Mouse (Mus musculus): ENCODE data around the gene Fbl. TPM values are rescaled to one million over a fixed set of nuclear protein-coding genes. Genes with fewer than 3 reads are reported as not detected.
"Not testable (repeated sequence)": the region's sequence is repeated elsewhere in the genome, so short reads cannot be mapped to it uniquely, and the experiment has no call there.

Gene Fbl
- polyA plus RNA-seq (2016; fragmentation: Nextera tagmentation; extraction: Ambion mirVana), result 134 TPM in 2 replicates

- peak; percentile 90 for ATAC-seq (ENCODE audit: low FRiP score, low read depth)
- Histone ChIP-seq H3K9me3 (no peaks in the 10 kb centered on the region), H3K27me3 (no peaks in the 10 kb centered on the region), H3K4me1 (peaks cover 26% of the 10 kb centered on the region), H3K4me2 (replicated peaks) (peak within 1 kb of the TSS; percentile 94), H3K9ac (replicated peaks) (peak within 1 kb of the TSS; percentile 79), H3K4me3 (peak within 1 kb of the TSS; percentile 83), H3K27ac (replicated peaks) (peak within 1 kb of the TSS; percentile 72), H3K36me3 (peaks cover 1% of the 10 kb centered on the region; the same call in 1 of the 2 replicates)
- WGBS, result under 1% methylated on average over 71 of the region's 80 CpGs
Observed at GRCm38 (mm10) chr7:28169489-28170422, at the start of gene Fbl. Gene Fbl, plus strand, starts transcription at chr7:28169710.

- no peaks in the 10 kb centered on the region for H3K36me3 ChIP-seq
- H3K27ac ChIP-seq (replicated peaks), result no peak within 1 kb of the TSS
- no peak within 1 kb of the TSS for H3K9ac ChIP-seq (replicated peaks)
- no peaks in the 10 kb centered on the region for H3K4me1 ChIP-seq
- WGBS, result 80% methylated on average over 5 of the region's 5 CpGs
- no peaks in the 10 kb centered on the region for H3K9me3 ChIP-seq
- H3K27me3 ChIP-seq, result 0 out of 2 replicates have a peak, but pooled peaks cover 4% of the 10 kb centered on the region
- H3K4me2 ChIP-seq (replicated peaks), result no peak within 1 kb of the TSS
- H3K4me3 ChIP-seq, result no peak within 1 kb of the TSS
- ATAC-seq (ENCODE audit: low FRiP score, low read depth), result no peak
Observed at GRCm38 (mm10) chr7:28129166-28129565, 40.3 kb upstream of the Fbl start, which contains the start of gene 9530053A07Rik. Gene 9530053A07Rik, plus strand, starts transcription at chr7:28129466.

- no peak for ATAC-seq (ENCODE audit: low FRiP score, low read depth)
- Histone ChIP-seq H3K4me1 (no peaks in the 10 kb centered on the region), H3K9ac (replicated peaks) (no peak overlapping the region), H3K4me3 (no peak overlapping the region), H3K27ac (replicated peaks) (no peak overlapping the region), H3K27me3 (no peaks in the 10 kb centered on the region), H3K4me2 (replicated peaks) (no peak overlapping the region), H3K36me3 (no peaks in the 10 kb centered on the region), H3K9me3 (no peaks in the 10 kb centered on the region)
- WGBS, result 61% methylated on average over 5 of the region's 5 CpGs
Observed at GRCm38 (mm10) chr7:28137613-28138012, 31.9 kb upstream of the Fbl start.

GRCm38 (mm10) chr7:28148263-28148662 is 21.2 kb upstream of the Fbl start:
- no peaks in the 10 kb centered on the region for H3K4me1 ChIP-seq
- H3K36me3 ChIP-seq, result no peaks in the 10 kb centered on the region
- H3K4me3 ChIP-seq, result no peak overlapping the region
- 15% methylated on average over 3 of the region's 3 CpGs for WGBS
- peaks cover 6% of the 10 kb centered on the region; the same call in 1 of the 2 replicates for H3K27me3 ChIP-seq
- peak; percentile 90 for ATAC-seq (ENCODE audit: low FRiP score, low read depth)
- H3K9ac ChIP-seq (replicated peaks), result no peak overlapping the region
- H3K4me2 ChIP-seq (replicated peaks), result no peak overlapping the region
- H3K9me3 ChIP-seq, result 0 out of 2 replicates have a peak, but pooled peaks cover 6% of the 10 kb centered on the region
- 0 out of 2 replicates have a peak overlapping the region, but pooled peaks have one; percentile 32 for H3K27ac ChIP-seq (replicated peaks)

GRCm38 (mm10) chr7:28149841-28150240 is 19.7 kb upstream of the Fbl start:
- Histone ChIP-seq H3K36me3 (no peaks in the 10 kb centered on the region), H3K9ac (replicated peaks) (no peak overlapping the region), H3K9me3 (no peaks in the 10 kb centered on the region), H3K27ac (replicated peaks) (no peak overlapping the region), H3K4me1 (no peaks in the 10 kb centered on the region), H3K4me2 (replicated peaks) (no peak overlapping the region), H3K4me3 (no peak overlapping the region), H3K27me3 (peaks cover 6% of the 10 kb centered on the region; the same call in 1 of the 2 replicates)
- no peak for ATAC-seq (ENCODE audit: low FRiP score, low read depth)
- 90% methylated on average over 1 of the region's 1 CpGs for WGBS

- Histone ChIP-seq H3K36me3 (no peaks in the 10 kb centered on the region), H3K9ac (replicated peaks) (no peak overlapping the region; the same call in 1 of the 2 replicates), H3K27me3 (peaks cover 2% of the 10 kb centered on the region; the same call in 1 of the 2 replicates), H3K4me1 (no peaks in the 10 kb centered on the region), H3K9me3 (no peaks in the 10 kb centered on the region), H3K4me2 (replicated peaks) (peak overlapping the region; percentile 19; the same call in 1 of the 2 replicates), H3K27ac (replicated peaks) (no peak overlapping the region), H3K4me3 (no peak overlapping the region)
- WGBS, result 16% methylated on average over 13 of the region's 13 CpGs
- ATAC-seq (ENCODE audit: low FRiP score, low read depth), result no peak
Observed at GRCm38 (mm10) chr7:28151584-28152221, 17.8 kb upstream of the Fbl start.

- not testable (repeated sequence) for H3K36me3 ChIP-seq; H3K9ac ChIP-seq (replicated peaks); H3K27me3 ChIP-seq; ATAC-seq (ENCODE audit: low FRiP score, low read depth); H3K9me3 ChIP-seq; H3K27ac ChIP-seq (replicated peaks); H3K4me1 ChIP-seq; H3K4me2 ChIP-seq (replicated peaks); H3K4me3 ChIP-seq
- 36% methylated on average over 5 of the region's 5 CpGs for WGBS
Observed at GRCm38 (mm10) chr7:28153595-28153994, 15.9 kb upstream of the Fbl start.

- no peaks in the 10 kb centered on the region for H3K4me1 ChIP-seq
- ATAC-seq (ENCODE audit: low FRiP score, low read depth), result no peak
- WGBS, result 79% methylated on average over 6 of the region's 6 CpGs
- H3K9ac ChIP-seq (replicated peaks), result no peak overlapping the region
- H3K27ac ChIP-seq (replicated peaks), result no peak overlapping the region
- H3K27me3 ChIP-seq, result no peaks in the 10 kb centered on the region
- no peaks in the 10 kb centered on the region for H3K9me3 ChIP-seq
- H3K36me3 ChIP-seq, result no peaks in the 10 kb centered on the region
- H3K4me2 ChIP-seq (replicated peaks), result no peak overlapping the region
- H3K4me3 ChIP-seq, result no peak overlapping the region
Observed at GRCm38 (mm10) chr7:28159292-28159691, 10.2 kb upstream of the Fbl start.

- Histone ChIP-seq H3K4me2 (replicated peaks) (no peak overlapping the region), H3K36me3 (no peaks in the 10 kb centered on the region), H3K9ac (replicated peaks) (no peak overlapping the region), H3K4me1 (no peaks in the 10 kb centered on the region), H3K4me3 (no peak overlapping the region), H3K27ac (replicated peaks) (no peak overlapping the region), H3K9me3 (no peaks in the 10 kb centered on the region), H3K27me3 (no peaks in the 10 kb centered on the region)
- ATAC-seq (ENCODE audit: low FRiP score, low read depth), result no peak
- 81% methylated on average over 3 of the region's 3 CpGs for WGBS
Observed at GRCm38 (mm10) chr7:28159893-28160292, 9.6 kb upstream of the Fbl start.

GRCm38 (mm10) chr7:28161163-28161749 is 8.3 kb upstream of the Fbl start:
- H3K36me3 ChIP-seq, result no peaks in the 10 kb centered on the region
- no peaks in the 10 kb centered on the region for H3K9me3 ChIP-seq
- H3K27ac ChIP-seq (replicated peaks), result no peak overlapping the region
- H3K4me3 ChIP-seq, result no peak overlapping the region
- 61% methylated on average over 9 of the region's 9 CpGs for WGBS
- H3K4me2 ChIP-seq (replicated peaks), result no peak overlapping the region
- no peaks in the 10 kb centered on the region for H3K27me3 ChIP-seq
- H3K4me1 ChIP-seq, result no peaks in the 10 kb centered on the region
- H3K9ac ChIP-seq (replicated peaks), result no peak overlapping the region
- ATAC-seq (ENCODE audit: low FRiP score, low read depth), result no peak

- ATAC-seq (ENCODE audit: low FRiP score, low read depth), result no peak
- Histone ChIP-seq H3K27ac (replicated peaks) (no peak overlapping the region), H3K4me1 (peaks cover 13% of the 10 kb centered on the region), H3K9me3 (no peaks in the 10 kb centered on the region), H3K36me3 (no peaks in the 10 kb centered on the region), H3K4me3 (no peak overlapping the region), H3K9ac (replicated peaks) (no peak overlapping the region), H3K4me2 (replicated peaks) (no peak overlapping the region), H3K27me3 (no peaks in the 10 kb centered on the region)
- WGBS, result 73% methylated on average over 6 of the region's 6 CpGs
Observed at GRCm38 (mm10) chr7:28165406-28165805, 4.1 kb upstream of the Fbl start.

Measured in midbrain, embryonic 12.5 days (tissue).